Mouse (Mus musculus) adrenal gland, adult 8-10 months (tissue): ENCODE measurements at regions not wholly inside any gene's neighbourhood (a gene's known extent, or its start where the extent isn't known, plus 50 kb on each side); places are given as distances from the start of the nearest gene placed in this dataset.
A peak's percentile ranks its signal among the peaks of the same experiment; 100 is the strongest.
"Not testable (repeated sequence)": the region's sequence is repeated elsewhere in the genome, so short reads cannot be mapped to it uniquely, and the experiment has no call there.

Source experiments
- DNase-seq: peaks from one replicate; pipeline ENCODE4 v3.0.0; 2022

DNA sequence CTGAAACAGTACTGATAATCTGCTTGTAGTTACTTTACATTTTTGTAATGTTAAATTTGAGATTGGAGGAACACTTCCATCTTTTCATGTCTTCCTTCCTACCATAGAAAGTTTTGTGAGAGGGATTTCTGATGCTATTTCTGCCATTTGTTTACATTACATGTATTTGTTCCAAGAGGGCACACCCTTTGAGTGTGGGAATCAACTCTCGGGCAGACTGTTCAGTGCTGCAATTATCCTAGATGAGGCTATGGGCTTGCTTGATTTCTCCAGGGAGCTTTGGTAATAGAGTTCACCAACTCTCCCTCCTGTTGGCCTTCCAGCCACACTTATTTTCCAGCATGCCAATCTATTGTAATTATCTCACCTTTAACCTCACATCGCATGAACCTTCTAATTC is 52.4 kb downstream of the Gm13691 start:
- DNase-seq = no peak

DNA sequence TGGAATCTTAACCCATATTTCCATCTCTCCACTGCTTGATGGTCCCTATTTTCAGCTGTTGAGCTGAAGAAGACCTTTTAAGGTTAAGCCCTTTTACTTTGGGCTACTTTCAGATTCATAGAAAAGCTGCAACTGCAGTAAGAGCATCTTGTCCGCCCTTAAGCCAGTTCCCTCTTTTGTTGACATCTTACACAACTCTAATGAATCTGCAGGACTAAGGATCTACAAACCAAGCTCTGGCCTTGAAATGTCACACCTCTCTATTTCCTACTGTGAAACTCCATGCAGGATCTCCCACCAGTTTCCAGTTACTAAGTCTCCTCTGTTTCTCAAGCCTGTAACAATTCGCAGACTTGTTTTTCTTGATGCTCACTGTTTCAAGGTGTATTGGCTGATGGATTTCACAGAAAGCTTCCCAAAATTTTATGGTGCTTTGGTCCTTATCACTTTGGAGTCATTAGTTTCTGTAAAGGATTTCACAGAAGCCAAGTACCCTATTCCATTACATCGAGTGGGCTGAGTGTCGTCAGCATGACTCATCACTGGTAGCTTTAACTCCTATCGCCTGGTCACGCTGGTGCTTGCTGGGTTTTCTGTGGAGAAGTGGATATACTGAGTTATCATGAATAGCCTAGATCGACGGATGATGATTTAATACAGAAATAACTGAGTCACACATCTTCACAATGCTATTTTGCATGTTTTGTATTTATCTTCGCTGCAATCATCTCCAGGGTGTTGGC is 58.2 kb downstream of the Gm13691 start:
- DNase-seq = no peak

DNA sequence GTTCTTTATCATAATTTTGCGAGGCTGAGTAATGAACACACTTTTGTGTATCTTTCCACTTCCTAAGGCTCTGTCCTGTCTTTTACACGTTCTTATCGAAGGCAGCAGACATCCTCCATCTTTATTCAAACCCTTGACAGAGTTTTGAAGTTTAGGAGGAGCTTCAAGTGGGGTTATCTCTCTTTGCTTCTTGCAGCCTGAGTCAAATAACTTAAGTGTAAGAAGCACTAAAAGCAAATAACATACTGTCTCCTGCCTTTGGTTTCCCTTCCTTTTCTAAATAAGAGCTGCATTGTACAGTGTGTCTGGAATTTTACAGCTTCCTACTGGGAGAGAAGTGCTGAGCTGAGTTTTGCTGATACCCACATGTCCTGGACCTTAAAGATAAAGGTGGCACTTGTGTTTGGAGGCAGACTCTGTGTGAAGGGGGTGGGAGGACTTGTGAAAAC is 61.6 kb downstream of the Gm13691 start:
- DNase-seq = no peak

DNA sequence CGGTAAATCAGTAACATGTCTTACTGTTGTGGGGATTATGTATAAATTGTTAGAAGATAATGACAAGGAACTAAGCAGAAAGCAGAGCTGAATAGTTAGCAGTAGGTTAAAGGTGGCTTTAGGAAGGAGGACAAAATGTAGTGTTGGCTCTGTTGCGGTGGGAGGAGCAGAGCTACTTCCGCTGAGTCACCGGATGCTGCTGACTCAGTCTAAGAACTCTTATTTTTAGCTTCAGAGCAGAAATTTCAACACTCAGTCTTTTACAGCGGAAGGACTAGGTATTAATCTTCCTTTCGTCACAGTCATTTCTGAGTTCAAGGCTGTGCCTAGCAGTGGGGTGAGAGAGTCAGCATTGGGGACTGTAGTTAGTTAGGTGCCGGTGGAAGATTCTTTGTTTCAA is 68.9 kb downstream of the Gm13691 start:
- peak; percentile 22 for DNase-seq

DNA sequence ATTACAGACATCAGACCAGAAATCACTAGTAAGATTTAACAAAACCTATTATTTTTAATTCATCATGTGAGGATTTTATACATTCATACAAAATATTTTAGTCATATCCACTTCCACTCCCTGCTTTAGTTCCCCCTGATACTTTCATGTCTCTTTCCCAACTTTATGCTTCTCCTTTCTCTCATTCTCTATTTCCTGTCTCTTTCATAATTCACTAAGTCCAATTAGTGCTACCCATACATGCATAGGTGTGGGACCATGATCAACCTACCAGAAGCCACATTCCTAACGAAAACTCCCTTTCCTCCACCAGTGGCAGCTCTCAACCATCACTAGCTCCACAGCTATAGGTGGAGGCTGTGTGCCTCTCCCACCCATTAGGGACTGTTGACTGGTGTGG is 70.9 kb downstream of the Gm13691 start:
- DNase-seq = no peak

DNA sequence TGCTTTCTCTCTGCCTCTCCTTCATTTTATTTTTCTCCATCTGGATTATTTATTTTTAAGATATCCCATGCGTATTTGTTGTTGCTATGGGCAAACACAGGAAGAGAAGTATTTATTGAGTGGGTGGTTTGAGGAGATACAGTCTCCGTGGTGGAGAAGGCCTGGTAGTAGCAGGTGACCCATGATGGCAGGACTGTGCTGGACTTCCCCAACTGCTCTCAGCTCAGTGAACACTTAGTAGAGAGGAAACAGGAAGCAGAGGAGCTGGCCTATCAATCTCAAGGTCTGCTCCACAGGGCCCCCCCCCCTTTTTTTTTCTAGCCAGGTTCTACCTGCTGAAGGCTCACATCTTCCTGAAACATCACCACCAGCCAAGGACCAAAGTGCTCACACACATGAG is 74.0 kb downstream of the Gm13691 start:
- DNase-seq = no peak

DNA sequence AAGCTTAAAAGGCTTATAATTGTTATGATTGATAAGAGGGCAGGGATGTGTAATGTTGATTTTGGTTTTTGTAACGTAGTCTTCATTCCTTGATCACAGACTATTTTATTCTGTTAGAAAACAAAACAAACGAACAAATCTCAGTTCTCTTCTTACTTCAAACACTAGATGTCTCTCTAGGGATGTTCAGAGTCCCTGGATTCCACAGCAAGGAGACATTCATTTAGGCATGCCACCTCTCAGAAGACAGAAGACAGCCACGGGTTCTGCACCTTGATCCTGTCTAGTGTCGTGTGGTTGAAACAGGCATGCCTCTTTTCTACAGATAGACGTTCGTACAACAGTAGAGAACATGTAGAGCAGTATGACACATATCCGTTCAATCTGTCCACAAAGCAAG is 74.7 kb downstream of the Gm13691 start:
- no peak for DNase-seq

DNA sequence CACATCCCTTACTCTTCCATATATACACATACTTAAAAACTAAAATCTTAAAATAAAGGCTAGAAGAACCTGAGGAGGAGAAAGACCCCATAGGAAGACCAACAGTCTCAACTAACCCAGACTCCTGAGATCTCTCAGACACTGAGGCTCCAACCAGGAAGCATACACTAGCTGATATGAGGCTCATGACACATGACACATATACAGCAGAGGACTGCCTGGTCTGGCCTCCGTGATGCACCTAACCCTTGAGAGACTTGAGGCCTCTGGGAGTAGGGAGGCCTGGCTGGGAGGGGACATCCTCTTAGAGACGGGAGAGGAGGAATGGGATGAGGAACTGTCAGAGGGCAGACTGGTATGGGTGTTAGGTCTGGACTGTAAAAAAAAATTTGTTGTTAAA is 75.4 kb downstream of the Gm13691 start:
- DNase-seq = no peak

DNA sequence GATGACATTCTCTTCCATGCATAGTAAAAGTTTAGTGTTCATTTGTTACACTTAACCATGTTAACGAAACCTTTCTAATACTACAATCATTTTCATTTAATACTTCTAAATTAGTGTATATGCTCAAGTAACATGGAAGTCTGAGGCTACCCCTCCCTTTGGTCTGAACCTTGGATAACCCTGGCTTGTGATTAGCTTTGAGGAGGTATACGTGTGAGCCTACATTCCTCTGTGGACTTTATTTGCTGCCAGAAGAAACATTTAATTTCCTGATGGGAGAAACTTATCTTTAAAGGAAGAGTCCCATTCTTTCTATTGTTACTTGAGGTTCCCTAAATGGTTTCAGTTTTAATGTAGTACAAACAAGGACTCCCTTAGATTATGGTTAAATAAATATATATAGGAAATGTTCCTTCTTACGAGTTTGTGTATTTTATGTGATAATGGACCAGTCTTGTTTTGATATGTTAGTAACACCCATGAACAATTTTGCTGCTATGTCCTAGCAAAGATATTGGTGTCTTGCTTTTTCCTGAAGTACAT is 75.9 kb downstream of the Gm13691 start:
- DNase-seq = no peak

DNA sequence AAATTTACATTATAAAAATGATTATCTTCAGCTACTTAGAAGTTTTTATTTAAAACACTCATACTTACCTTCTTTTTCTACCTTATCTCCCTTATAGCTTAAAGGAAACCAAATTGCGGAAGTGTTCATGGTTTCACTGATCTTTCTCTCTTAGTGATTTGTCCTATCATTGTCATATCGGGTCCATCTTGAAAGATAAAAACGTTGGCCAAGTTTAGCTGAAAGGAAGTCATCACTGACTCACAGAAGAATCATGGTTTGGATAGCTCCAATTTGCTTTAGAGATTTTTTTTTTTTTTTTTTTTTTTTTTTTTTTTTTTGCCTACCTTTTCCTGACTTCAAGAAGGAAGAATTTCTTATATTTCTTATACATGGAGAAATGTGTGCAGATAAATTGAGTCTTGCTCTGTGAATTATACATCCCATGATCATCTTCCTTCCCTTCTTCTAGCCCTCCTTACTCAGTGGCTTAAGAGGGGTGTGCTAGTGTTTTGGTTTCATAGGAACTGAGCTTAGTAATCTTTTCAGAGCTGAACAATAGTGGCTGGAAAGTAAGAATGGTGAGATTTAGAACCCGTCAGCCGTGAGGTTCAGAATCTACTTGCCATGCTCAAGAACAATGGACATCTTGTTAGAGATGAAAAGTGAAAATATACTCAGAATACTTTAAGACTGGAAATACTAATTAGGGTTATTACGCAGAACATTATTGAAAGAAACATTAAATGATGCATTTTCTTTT is 76.6 kb downstream of the Gm13691 start:
- DNase-seq = no peak

DNA sequence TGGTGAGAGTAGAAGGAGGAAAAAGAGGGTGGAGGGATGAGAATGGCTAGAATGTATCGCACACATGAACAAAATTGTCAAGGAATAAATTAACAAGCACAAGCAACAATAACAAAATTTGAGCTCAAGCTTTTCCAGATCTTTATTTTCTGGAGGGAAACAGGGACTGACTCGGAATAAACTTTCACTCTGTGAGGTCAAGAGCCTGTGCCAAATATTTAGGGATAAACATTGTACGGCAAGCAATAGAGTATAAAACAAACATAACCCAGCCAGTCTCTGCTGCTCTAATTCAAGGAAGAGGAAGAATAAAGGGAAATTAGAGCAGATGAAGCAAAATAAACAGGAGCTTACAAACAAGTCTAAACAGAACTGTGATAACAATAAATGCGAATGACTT is 78.3 kb downstream of the Gm13691 start:
- no peak for DNase-seq

DNA sequence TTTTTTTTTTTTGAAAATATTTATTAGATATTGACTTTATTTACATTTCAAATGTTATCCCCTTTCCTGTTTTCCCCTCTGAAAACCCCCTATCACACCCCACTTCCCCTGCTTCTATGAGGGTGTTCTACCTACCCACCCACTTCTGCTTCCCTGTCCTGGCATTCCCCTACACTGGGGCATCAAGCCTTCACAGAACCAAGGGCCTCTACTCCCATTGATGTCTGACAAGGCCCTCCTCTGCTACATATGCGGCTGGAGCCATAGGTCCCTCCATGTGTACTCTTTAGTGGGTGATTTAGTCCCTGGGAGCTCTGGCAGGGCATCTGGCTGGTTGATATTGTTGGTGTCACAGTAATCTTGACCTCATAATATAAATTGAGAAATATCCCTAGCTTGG is 79.1 kb downstream of the Gm13691 start:
- DNase-seq = not testable (repeated sequence)

DNA sequence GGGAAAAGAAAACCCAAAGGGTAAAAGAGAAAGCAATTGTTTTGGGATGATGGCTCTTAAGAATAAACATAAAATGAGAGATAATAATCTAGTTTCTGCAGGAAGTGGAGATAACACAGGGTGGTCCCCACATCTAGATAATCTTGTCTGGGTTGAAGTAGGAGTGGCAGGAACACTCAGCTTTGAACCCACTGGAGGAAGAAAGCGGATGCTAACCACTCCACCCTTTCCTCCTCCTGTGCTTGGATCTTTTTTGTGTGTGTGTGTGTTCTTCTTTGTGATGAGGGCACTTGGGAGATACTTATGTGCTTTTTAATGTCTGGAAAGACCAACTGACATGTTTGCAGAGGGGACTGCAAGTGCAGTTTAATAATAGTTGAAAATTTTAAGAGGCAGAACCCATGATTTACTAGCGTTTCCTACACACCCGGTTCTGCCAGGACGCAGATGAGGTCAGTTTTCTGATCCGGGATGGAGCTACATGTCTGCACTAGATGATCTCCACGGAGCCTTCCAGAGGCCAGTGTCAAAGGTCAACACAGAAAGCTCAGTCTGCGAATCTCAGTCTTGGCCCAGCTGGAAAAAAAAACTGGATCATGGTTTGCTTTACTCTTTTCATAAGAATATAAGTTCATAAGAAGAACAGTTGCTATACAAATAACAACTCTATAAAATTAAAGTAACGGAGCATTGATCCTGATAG is 82.7 kb downstream of the Gm13691 start:
- DNase-seq = no peak

DNA sequence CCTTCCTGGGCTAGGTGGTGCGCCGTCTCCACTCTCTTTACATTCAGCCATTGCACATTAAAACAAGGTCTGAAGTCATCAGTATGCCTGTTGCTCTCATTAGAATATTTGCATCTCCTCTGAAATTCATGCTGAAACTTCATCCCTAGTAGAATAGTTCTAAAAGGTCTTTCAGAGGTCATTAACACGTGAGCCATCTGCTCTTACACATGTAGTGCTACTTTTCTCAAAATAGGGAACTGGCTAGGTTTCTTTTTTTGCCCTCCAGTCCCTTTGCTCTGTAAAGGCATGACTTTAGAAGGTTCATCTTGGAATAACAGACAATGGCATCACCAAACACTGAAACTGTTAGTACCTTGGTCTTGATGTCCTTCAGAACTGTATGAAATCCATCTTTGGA is 85.6 kb downstream of the Gm13691 start:
- DNase-seq = no peak

DNA sequence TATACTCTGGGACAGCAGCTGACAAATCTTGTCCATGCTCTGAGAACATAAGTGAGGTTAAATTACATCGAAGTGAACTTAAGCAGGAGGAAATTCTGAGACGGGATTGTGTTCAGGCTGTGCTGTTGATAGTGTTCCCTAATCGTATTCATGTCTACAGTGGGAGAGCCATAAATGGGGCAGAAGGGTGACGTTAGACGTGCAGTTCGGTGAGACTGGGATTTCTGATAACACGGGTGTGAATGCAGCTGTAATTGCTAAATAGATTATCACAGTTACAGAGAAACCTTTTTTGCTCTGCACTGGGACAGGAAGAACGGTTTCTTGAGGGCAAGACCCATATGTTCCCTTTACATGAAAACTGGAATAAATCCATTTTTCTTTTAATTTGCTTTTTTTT is 88.9 kb downstream of the Gm13691 start:
- DNase-seq = no peak

DNA sequence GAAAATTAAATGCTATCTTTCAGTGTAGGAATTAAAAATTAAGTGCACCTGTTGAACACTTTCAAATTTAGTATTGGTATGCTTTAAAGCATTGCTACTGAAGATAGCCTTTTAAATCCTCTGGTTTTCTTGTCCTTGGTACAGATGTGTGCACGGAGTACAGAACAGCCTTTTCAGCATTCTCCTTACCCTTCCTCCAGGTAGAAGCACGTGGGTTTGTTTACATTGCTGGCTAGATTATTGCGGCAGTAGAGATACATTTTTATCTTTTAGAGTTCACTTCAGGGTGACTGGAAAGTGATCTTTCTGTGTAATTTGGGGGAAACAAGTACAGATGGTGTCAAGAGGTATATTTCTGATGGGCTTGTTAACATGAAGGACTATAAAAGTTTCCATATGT is 89.9 kb downstream of the Gm13691 start:
- no peak for DNase-seq

DNA sequence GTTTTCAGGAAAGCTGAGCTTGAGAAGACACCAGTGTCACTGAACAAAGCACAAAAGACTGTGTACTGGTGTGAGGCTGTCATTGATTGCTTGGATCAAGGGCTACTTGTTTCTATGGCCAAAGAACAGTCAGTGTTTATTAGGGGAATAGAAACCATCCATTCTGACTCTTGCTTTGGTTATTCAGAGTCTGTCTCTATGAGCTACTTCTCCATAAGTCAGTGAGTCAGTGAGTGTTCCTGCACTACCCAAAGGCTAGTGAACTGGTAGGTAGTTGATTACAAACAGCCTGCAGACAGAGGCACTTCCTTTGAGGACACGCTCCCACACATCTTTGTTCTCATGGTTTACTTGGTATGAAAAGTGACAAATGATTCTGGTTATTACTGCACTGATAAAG is 104.4 kb downstream of the Gm13691 start:
- no peak for DNase-seq

DNA sequence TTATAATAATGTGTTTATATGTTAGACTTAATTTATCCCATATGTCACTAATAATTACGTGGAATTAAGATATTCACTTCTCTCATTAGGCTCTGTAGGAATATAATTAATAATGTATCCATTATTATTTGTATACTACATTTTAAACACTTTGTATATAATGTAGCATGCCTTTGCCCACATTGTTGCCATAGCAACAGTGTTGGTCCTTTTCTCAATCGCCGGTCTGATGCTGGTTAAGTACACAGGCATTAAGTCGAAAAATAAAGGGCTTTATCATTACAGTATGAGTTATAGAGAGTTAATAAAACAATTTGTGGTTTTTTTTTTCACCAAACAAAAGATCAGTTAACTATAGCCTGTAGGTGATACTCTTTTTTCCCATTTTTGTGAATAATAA is 108.4 kb downstream of the Gm13691 start:
- no peak for DNase-seq

DNA sequence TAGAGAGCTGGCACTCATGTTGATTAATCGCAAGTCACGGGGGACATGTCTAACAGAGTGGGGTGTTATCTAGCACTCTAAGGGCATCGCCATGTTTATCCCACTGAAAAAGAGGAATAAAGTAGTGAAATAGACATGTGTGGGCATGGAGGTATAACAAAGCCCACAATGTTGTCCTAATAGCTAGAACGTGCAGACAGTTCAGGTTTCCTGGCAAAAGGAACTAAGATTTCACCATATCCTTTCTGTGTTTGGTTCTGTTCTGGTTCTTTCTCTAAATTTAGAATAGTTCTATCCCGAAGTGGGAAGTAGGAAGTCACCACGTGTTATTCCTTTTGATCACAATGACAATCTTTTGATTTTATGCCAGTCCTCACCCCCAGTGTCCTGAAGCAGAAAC is 123.2 kb downstream of the Gm13691 start:
- no peak for DNase-seq

DNA sequence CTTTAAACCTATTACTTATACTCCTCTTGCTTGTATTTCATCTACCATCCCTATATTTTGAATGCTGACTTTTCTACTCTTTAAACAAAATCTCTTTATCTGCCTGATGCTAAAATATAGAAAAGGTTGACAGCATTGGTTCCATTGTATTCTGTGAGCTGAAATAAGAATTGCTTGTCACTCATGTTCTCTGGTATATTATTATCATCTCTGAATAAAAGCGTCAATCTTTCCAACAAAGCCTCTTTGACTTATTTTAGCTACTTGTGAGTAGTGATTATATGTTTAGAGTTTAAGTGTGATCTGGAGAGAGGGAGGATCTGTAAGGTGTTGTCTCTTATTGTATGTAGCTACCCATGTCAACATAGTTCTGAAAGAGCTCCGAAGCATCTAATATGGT is 129.5 kb downstream of the Gm13691 start:
- no peak for DNase-seq

DNA sequence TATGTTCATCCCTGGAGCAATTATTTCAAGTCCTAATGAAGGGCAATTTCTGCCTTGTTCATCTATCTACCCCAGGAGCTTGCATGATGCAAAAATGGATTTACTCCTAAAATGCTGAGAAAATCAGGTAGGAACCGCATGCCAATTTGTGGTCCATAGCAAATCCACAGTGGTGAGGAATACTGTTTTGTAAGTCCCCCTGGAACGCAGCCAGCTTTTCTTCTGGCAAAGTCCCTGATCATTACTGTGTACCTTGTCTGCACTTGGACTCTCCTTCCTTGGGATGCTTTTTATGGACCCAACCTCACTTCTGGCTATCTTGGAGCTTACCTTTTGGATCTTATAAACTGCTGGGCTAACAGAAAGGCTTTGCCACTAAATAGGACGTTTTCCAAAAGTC is 137.2 kb downstream of the Gm13691 start:
- no peak for DNase-seq

DNA sequence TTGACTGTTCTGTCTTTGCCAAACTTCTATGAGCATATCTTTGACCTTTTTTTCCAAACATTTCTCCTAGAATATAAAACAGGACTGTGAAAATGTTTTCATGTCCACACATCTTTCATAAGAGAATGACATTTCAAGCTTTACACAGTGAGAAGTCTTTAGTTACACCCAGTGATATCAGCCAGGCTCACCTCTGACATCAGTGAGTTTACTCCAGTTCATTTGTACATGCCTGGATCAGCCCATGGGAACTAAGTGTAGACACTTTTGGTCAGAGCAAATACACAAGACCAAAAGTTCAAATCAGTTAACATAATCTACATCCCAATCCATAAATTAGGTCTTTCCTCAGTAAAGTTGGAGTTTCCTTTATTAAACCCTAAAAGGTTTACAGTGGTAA is 171.4 kb downstream of the Gm13691 start:
- DNase-seq = no peak

DNA sequence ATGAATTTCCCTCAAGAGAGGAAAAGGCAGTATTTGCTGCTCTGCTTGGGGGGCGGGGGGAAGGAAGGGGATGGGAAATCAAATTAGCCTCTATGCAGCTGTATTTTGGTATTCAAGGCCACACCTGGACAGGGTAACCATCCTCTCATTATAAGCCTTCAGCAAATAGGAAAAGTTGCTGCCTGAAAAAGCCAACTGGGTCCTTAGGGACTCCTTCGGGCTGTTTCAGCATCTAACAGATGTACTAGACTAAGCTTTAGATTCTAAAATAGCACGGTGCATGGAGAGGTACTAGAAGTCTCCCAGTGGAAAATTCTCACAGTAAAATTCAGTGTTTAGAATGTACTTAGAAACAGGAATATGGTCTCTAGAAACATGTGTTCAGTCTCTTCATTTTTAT is 183.1 kb downstream of the Gm13691 start:
- no peak for DNase-seq
